In the genomic region with DNA sequence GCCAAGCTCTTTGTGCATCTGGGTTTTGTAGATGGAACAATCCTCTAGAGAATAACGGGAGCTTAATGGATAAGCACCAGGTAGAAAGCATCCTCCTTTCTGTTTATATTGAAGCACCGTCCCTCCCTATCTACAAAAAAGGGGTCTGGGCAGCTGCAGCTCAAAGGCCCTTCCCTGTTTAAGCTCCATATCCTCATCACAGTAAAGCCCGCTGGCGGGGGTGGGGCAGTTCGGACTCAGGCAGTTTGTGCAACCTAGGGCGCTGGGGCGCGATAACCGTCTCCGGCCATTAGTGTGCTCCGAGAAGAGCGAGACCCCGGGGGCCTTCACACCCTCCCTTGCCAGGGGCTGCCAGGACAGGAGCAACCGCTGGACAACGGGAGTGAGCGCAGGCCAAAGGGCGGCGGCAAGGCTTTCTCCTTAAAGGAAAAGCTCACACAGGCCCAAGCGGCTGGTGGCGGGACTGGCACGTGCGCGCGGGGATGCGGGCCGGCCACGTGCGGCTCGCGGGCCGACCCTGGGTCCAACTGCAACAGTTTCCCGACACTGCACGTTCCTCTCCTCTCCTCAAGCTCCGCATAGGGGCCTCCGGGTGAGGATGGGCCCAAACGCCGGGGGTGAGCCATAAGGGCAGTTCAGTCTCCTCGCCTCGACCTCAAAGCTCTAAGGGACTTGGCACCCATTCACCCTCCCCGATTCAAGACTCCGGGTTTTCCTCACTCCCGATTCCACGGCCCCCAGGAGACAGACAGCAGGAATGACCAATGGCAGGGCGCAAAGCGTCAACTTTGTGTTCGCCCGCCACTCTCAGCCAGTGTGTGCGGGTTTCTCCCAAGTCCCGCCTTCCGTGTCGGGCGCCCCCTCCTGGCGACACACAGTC, we compare ENCODE assay signal across 8 mouse cellular contexts. TPM values are rescaled to one million over a fixed set of nuclear protein-coding genes. Genes with fewer than 3 reads are reported as not detected.
A peak's percentile ranks its signal among the peaks of the same experiment; 100 is the strongest.
DNase-seq lines count a peak whose midpoint lies in the region; ATAC-seq and TF ChIP-seq lines count a peak whose summit lies in the region.

No protein-coding gene starts in this region.

- peak overlapping the region; percentile 100 for H3K27ac ChIP-seq in forebrain, embryonic 16.5 days (ENCODE audit: low read length)
- peak overlapping the region; percentile 99 for H3K27ac ChIP-seq in layer of hippocampus, adult 2 months
- peak overlapping the region; percentile 100 for H3K27ac ChIP-seq in lung, embryonic 14.5 days (ENCODE audit: low read depth)

- H3K9ac ChIP-seq in forebrain, embryonic 16.5 days (replicated peaks; ENCODE audit: low read depth, low read length), result peak overlapping the region; percentile 99
- peak overlapping the region; percentile 92 for H3K9ac ChIP-seq in lung, embryonic 14.5 days

- WGBS in forebrain, embryonic 16.5 days, result 1% methylated on average over 52 of the region's 53 CpGs
- WGBS in lung, embryonic 14.5 days, result 1% methylated on average over 53 of the region's 53 CpGs

- H3K27me3 ChIP-seq in G1E (ENCODE audit: insufficient read depth, low read length), result peaks cover 11% of the 10 kb centered on the region
- H3K27me3 ChIP-seq in forebrain, embryonic 16.5 days (replicated peaks; ENCODE audit: control insufficient read depth, insufficient read depth, low read length), result no peaks in the 10 kb centered on the region
- no peaks in the 10 kb centered on the region for H3K27me3 ChIP-seq in lung, embryonic 14.5 days (ENCODE audit: insufficient read depth, low read length)

- peak; percentile 62 for ATAC-seq in G1E (ENCODE audit: extremely low read depth, insufficient number of reproducible peaks, low FRiP score, poor library complexity, severe bottlenecking)
- ATAC-seq in forebrain, embryonic 16.5 days, result peak; percentile 73
- ATAC-seq in lung, embryonic 14.5 days (ENCODE audit: insufficient read depth), result peak; percentile 72

- intact Hi-C loops in heart, postnatal 36 days (cut with DNase I), result loop anchor here (1.0 kb wide), 1 partner anchor 38 kb away; no protein-coding TSS in a partner anchor

- peak; percentile 72; the same call in 1 of the 2 replicates for TF ChIP-seq CTCF in G1E (IDR thresholded peaks at IDR 0.05; ENCODE audit: low read depth, low read length)
- peak; percentile 92; the same call in 1 of the 2 replicates for TF ChIP-seq CTCF in layer of hippocampus, adult 2 months (conservative IDR thresholded peaks at IDR 0.05)
- TF ChIP-seq CTCF in lung, embryonic 14.5 days (IDR thresholded peaks at IDR 0.05; ENCODE audit: low read depth), result peak; percentile 99

- H3K4me3 ChIP-seq in G1E (ENCODE audit: low read depth, low read length), result peak overlapping the region; percentile 90; the same call in 1 of the 2 replicates
- peak overlapping the region; percentile 98 for H3K4me3 ChIP-seq in forebrain, embryonic 16.5 days (replicated peaks; ENCODE audit: low read length)
- H3K4me3 ChIP-seq in layer of hippocampus, adult 2 months, result peak overlapping the region; percentile 62
- H3K4me3 ChIP-seq in lung, embryonic 14.5 days (ENCODE audit: low read depth, low read length), result peak overlapping the region; percentile 99

- H3K4me1 ChIP-seq in G1E (ENCODE audit: insufficient read depth, low read depth, low read length), result peaks cover 57% of the 10 kb centered on the region
- H3K4me1 ChIP-seq in forebrain, embryonic 16.5 days (replicated peaks; ENCODE audit: control insufficient read depth, insufficient read depth, low read length), result peaks cover 20% of the 10 kb centered on the region
- peaks cover 9% of the 10 kb centered on the region for H3K4me1 ChIP-seq in lung, embryonic 14.5 days (ENCODE audit: insufficient read depth)

- H3K36me3 ChIP-seq in G1E (replicated peaks), result peaks cover 27% of the 10 kb centered on the region
- no peaks in the 10 kb centered on the region for H3K36me3 ChIP-seq in forebrain, embryonic 16.5 days (ENCODE audit: control insufficient read depth, insufficient read depth)
- peaks cover 24% of the 10 kb centered on the region for H3K36me3 ChIP-seq in lung, embryonic 14.5 days (ENCODE audit: insufficient read depth)

- peak overlapping the region; percentile 96 for H3K4me2 ChIP-seq in forebrain, embryonic 16.5 days (ENCODE audit: low read length)
- H3K4me2 ChIP-seq in lung, embryonic 14.5 days, result peak overlapping the region; percentile 98

- no peaks in the 10 kb centered on the region for H3K9me3 ChIP-seq in G1E (replicated peaks)
- no peaks in the 10 kb centered on the region for H3K9me3 ChIP-seq in forebrain, embryonic 16.5 days (ENCODE audit: control insufficient read depth, low read length)
- no peaks in the 10 kb centered on the region for H3K9me3 ChIP-seq in lung, embryonic 14.5 days (ENCODE audit: low read depth, low read length)

- peak; percentile 100 for DNase-seq in G1E (ENCODE audit: low spot score)
- peak; percentile 99 to 100 for DNase-seq in cerebellum, adult 18-20 months
- DNase-seq in heart, postnatal 36 days, result peak; percentile 99 to 100
- peak; percentile 99 to 100 for DNase-seq in layer of hippocampus, adult 2 months (ENCODE audit: low spot score in 2 of 2)
- DNase-seq in lung, embryonic 14.5 days, result peak; percentile 100
- peak; percentile 99 for DNase-seq in ovary, adult 18-20 months (ENCODE audit: low spot score)
- peak; percentile 100 for DNase-seq in thymus, postnatal 0 days (ENCODE audit: low spot score)

RNA-seq across cellular contexts. Expression of a gene that starts 1.7 kb away (rescaled TPM):
- total RNA-seq in G1E (2014; fragmentation: Nextera tagmentation) (2,671 and 3,097 TPM in 2 replicates), G1E (2017) (4,796 and 5,087 TPM in 2 replicates)
- 14,052 and 14,774 TPM in 2 replicates for polyA plus RNA-seq in G1E (2012)
- polyA plus RNA-seq in forebrain, embryonic 16.5 days (2015; fragmentation: Nextera tagmentation; extraction: Ambion mirVana), result 1,987 and 2,275 TPM in 2 replicates
- total RNA-seq in heart, postnatal 36 days (2021), result 100 to 1,000 TPM; 202 to 234 TPM
- total RNA-seq in layer of hippocampus, adult 2 months (2021), result 100 to 1,000 TPM; 478 to 491 TPM
- polyA plus RNA-seq in lung, embryonic 14.5 days (2014; fragmentation: Nextera tagmentation; extraction: Ambion mirVana), result 3,453 and 3,547 TPM in 2 replicates
- 3,795 and 4,477 TPM in 2 replicates for polyA plus RNA-seq in thymus, postnatal 0 days (2015; fragmentation: Nextera tagmentation; extraction: Ambion mirVana)

RNA-seq across cellular contexts. Expression of a gene that starts 57.6 kb away (rescaled TPM):
- total RNA-seq in G1E (2014; fragmentation: Nextera tagmentation) (82.7 and 83.8 TPM in 2 replicates), G1E (2017) (21.8 and 23.4 TPM in 2 replicates)
- 56.7 and 72.3 TPM in 2 replicates for polyA plus RNA-seq in G1E (2012)
- polyA plus RNA-seq in forebrain, embryonic 16.5 days (2015; fragmentation: Nextera tagmentation; extraction: Ambion mirVana), result 88.7 and 90.1 TPM in 2 replicates
- 10 to 100 TPM; 41.7 to 44.1 TPM for total RNA-seq in heart, postnatal 36 days (2021)
- 10 to 100 TPM; 49.0 to 54.7 TPM for total RNA-seq in layer of hippocampus, adult 2 months (2021)
- polyA plus RNA-seq in lung, embryonic 14.5 days (2014; fragmentation: Nextera tagmentation; extraction: Ambion mirVana), result 57.6 and 58.5 TPM in 2 replicates
- polyA plus RNA-seq in thymus, postnatal 0 days (2015; fragmentation: Nextera tagmentation; extraction: Ambion mirVana), result 52.2 and 55.4 TPM in 2 replicates

RNA-seq across cellular contexts. Expression of a gene that starts 57.8 kb away (rescaled TPM):
- total RNA-seq in G1E (2014; fragmentation: Nextera tagmentation) (16.9 and 33.6 TPM in 2 replicates), G1E (2017) (29.1 and 29.3 TPM in 2 replicates)
- 43.8 and 47.6 TPM in 2 replicates for polyA plus RNA-seq in G1E (2012)
- 59.7 and 64.6 TPM in 2 replicates for polyA plus RNA-seq in forebrain, embryonic 16.5 days (2015; fragmentation: Nextera tagmentation; extraction: Ambion mirVana)
- total RNA-seq in heart, postnatal 36 days (2021), result 10 to 100 TPM in 1 of 2 experiments, 1 to 10 TPM in 1; 10.0 to 11.2 TPM
- total RNA-seq in layer of hippocampus, adult 2 months (2021), result 10 to 100 TPM; 19.5 to 20.6 TPM
- polyA plus RNA-seq in lung, embryonic 14.5 days (2014; fragmentation: Nextera tagmentation; extraction: Ambion mirVana), result 37.6 and 38.0 TPM in 2 replicates
- 35.2 and 36.5 TPM in 2 replicates for polyA plus RNA-seq in thymus, postnatal 0 days (2015; fragmentation: Nextera tagmentation; extraction: Ambion mirVana)

Comparison
In these comparisons a context has a peak if more than half of its experiments do, and no peak if none do; other contexts are left out.
1. Peak in every context shown above with its lines: DNase-seq, ATAC-seq, H3K4me3 ChIP-seq and H3K27ac ChIP-seq.